26 mouse cellular contexts compared by ENCODE assay signal in the genomic region with DNA sequence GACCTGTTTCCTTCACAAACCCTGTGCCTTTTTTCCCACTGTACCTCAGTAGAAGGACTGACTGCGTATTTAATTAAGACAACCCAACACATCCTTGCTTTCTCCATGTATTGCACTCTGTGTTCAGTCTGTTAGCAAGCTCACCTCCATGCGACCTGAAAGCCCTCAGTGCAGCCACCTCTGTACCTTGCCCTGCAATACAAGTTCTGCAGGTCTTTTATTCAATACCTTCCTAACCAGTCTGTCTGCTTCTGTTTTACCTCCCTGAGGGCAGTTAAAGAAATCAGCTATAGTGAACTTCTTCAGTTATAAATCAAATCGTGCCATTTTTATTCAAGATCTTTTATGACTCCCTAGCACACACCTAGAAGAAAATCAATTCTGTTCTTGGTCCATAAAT. TPM values are rescaled to one million over a fixed set of nuclear protein-coding genes. Genes with fewer than 3 reads are reported as not detected.
DNase-seq lines count a peak whose midpoint lies in the region; ATAC-seq and TF ChIP-seq lines count a peak whose summit lies in the region.
"Had no signal": no experiment of that assay in that cellular context is flagged by ENCODE, and none has a peak within 500 bp of the region (broad histone marks: within the 10 kb centered on the region; RNA-seq: fewer than 3 reads in every experiment).

No protein-coding gene starts in this region.

- H3K4me2 ChIP-seq in kidney, embryonic 15.5 days: no peak overlapping the region
- H3K4me2 ChIP-seq in liver, embryonic 16.5 days (ENCODE audit: low read depth, low read length): no peak overlapping the region
- H3K4me2 ChIP-seq in liver, embryonic 12.5 days: no peak overlapping the region
- no peak overlapping the region for H3K4me2 ChIP-seq in intestine, embryonic 16.5 days (ENCODE audit: low read depth, low read length)
- H3K4me2 ChIP-seq in forebrain, embryonic 11.5 days (ENCODE audit: low read depth, low read length, severe bottlenecking): no peak overlapping the region
- H3K4me2 ChIP-seq: heart, embryonic 12.5 days; midbrain, embryonic 11.5 days had no signal

- H3K4me1 ChIP-seq in kidney, embryonic 15.5 days: no peaks in the 10 kb centered on the region
- H3K4me1 ChIP-seq in liver, embryonic 16.5 days (ENCODE audit: control insufficient read depth, low read depth, low read length): no peaks in the 10 kb centered on the region
- no peaks in the 10 kb centered on the region for H3K4me1 ChIP-seq in liver, embryonic 12.5 days
- H3K4me1 ChIP-seq in intestine, embryonic 16.5 days (ENCODE audit: control insufficient read depth, insufficient read depth, low read length): 0 out of 2 replicates have a peak, but pooled peaks cover 5% of the 10 kb centered on the region
- no peaks in the 10 kb centered on the region for H3K4me1 ChIP-seq in forebrain, embryonic 11.5 days (replicated peaks; ENCODE audit: control insufficient read depth, insufficient read depth, low read length)
- H3K4me1 ChIP-seq: forebrain, embryonic 10.5 days; heart, embryonic 12.5 days; hindbrain, embryonic 10.5 days had no signal

- peak; percentile 28 to 53 for DNase-seq in kidney, adult 8-10 months
- DNase-seq in forebrain, embryonic 11.5 days (ENCODE audit: low spot score): no peak
- DNase-seq in layer of hippocampus, adult 2 months (ENCODE audit: low spot score in 2 of 2): no peak
- DNase-seq: adrenal gland, postnatal 25 days; cerebellum, adult 9-10 months; forebrain, postnatal 0 days; gastrocnemius, postnatal 14 days; heart, adult 18-20 months; heart, postnatal 10 days; layer of hippocampus, adult 9-11 months; lung, adult 2 months; lung, postnatal 14 days; right cerebral cortex, adult 18-20 months; right cerebral cortex, postnatal 4 days; thymus, postnatal 36 days had no signal

- H3K36me3 ChIP-seq in kidney, embryonic 15.5 days: peaks cover 4% of the 10 kb centered on the region
- no peaks in the 10 kb centered on the region for H3K36me3 ChIP-seq in liver, embryonic 16.5 days (ENCODE audit: control insufficient read depth, insufficient read depth)
- no peaks in the 10 kb centered on the region for H3K36me3 ChIP-seq in liver, embryonic 12.5 days
- H3K36me3 ChIP-seq in intestine, embryonic 16.5 days (ENCODE audit: control insufficient read depth, insufficient read depth, low read length): no peaks in the 10 kb centered on the region
- H3K36me3 ChIP-seq in forebrain, embryonic 11.5 days (ENCODE audit: control insufficient read depth, insufficient read depth, low read length): no peaks in the 10 kb centered on the region
- H3K36me3 ChIP-seq: heart, embryonic 12.5 days had no signal

- no peak overlapping the region for H3K9ac ChIP-seq in kidney, embryonic 15.5 days
- no peak overlapping the region for H3K9ac ChIP-seq in liver, embryonic 16.5 days (ENCODE audit: low read depth, low read length)
- H3K9ac ChIP-seq in liver, embryonic 12.5 days: no peak overlapping the region
- H3K9ac ChIP-seq in intestine, embryonic 16.5 days (ENCODE audit: low read depth, low read length): no peak overlapping the region
- no peak overlapping the region for H3K9ac ChIP-seq in forebrain, embryonic 11.5 days (ENCODE audit: low read length)
- H3K9ac ChIP-seq: forebrain, postnatal 0 days; heart, embryonic 12.5 days had no signal

- H3K27me3 ChIP-seq in kidney, embryonic 15.5 days: no peaks in the 10 kb centered on the region
- H3K27me3 ChIP-seq in liver, embryonic 16.5 days (ENCODE audit: control insufficient read depth, insufficient read depth, low read depth, low read length): no peaks in the 10 kb centered on the region
- no peaks in the 10 kb centered on the region for H3K27me3 ChIP-seq in liver, embryonic 12.5 days (replicated peaks)
- H3K27me3 ChIP-seq in intestine, embryonic 16.5 days (replicated peaks; ENCODE audit: control insufficient read depth, insufficient read depth, low read length): no peaks in the 10 kb centered on the region
- H3K27me3 ChIP-seq in forebrain, embryonic 11.5 days (ENCODE audit: control insufficient read depth, insufficient read depth, low read length): no peaks in the 10 kb centered on the region
- H3K27me3 ChIP-seq: heart, embryonic 12.5 days had no signal

- ATAC-seq in kidney, embryonic 15.5 days (replicated peaks; ENCODE audit: low FRiP score): no peak; the same call in 1 of the 2 replicates
- 0 out of 2 replicates have a peak, but pooled peaks have one; percentile 27 for ATAC-seq in liver, embryonic 16.5 days (ENCODE audit: low read depth)
- no peak for ATAC-seq in liver, embryonic 12.5 days
- peak; percentile 89 for ATAC-seq in intestine, embryonic 16.5 days
- no peak for ATAC-seq in forebrain, embryonic 11.5 days (replicated peaks; ENCODE audit: low FRiP score)
- ATAC-seq: CD4-positive, CD25-positive, alpha-beta regulatory T cell, adult 4 months; forebrain, postnatal 0 days; hindbrain, embryonic 16.5 days had no signal

- no peak overlapping the region for H3K27ac ChIP-seq in kidney, embryonic 15.5 days
- H3K27ac ChIP-seq in liver, embryonic 16.5 days (ENCODE audit: low read length): no peak overlapping the region
- H3K27ac ChIP-seq in liver, embryonic 12.5 days: no peak overlapping the region
- H3K27ac ChIP-seq in intestine, embryonic 16.5 days (ENCODE audit: low read length): peak overlapping the region; percentile 45; the same call in 1 of the 2 replicates
- no peak overlapping the region for H3K27ac ChIP-seq in forebrain, embryonic 11.5 days (ENCODE audit: low read depth, low read length)
- H3K27ac ChIP-seq in layer of hippocampus, adult 2 months: no peak overlapping the region
- H3K27ac ChIP-seq: forebrain, embryonic 10.5 days; hindbrain, embryonic 10.5 days; kidney, postnatal 0 days had no signal

- WGBS in kidney, embryonic 15.5 days: 67% methylated on average over 3 of the region's 3 CpGs
- WGBS in liver, embryonic 16.5 days (ENCODE audit: insufficient replicate concordance): 62% methylated on average over 3 of the region's 3 CpGs
- WGBS in liver, embryonic 12.5 days (ENCODE audit: insufficient replicate concordance): 69% methylated on average over 3 of the region's 3 CpGs
- 49% methylated on average over 3 of the region's 3 CpGs for WGBS in intestine, embryonic 16.5 days
- WGBS in forebrain, embryonic 11.5 days: 85% methylated on average over 3 of the region's 3 CpGs

- H3K9me3 ChIP-seq in kidney, embryonic 15.5 days (replicated peaks): no peaks in the 10 kb centered on the region
- H3K9me3 ChIP-seq in liver, embryonic 16.5 days (replicated peaks; ENCODE audit: control insufficient read depth, low read length): no peaks in the 10 kb centered on the region
- H3K9me3 ChIP-seq in liver, embryonic 12.5 days (replicated peaks): no peaks in the 10 kb centered on the region
- no peaks in the 10 kb centered on the region for H3K9me3 ChIP-seq in intestine, embryonic 16.5 days (ENCODE audit: control insufficient read depth, low read length)
- H3K9me3 ChIP-seq in forebrain, embryonic 11.5 days (ENCODE audit: control insufficient read depth, low read length): no peaks in the 10 kb centered on the region
- H3K9me3 ChIP-seq: forebrain, embryonic 10.5 days; heart, embryonic 12.5 days; hindbrain, embryonic 10.5 days had no signal

- H3K4me3 ChIP-seq in kidney, embryonic 15.5 days (replicated peaks): no peak overlapping the region
- H3K4me3 ChIP-seq in liver, embryonic 16.5 days (ENCODE audit: low read depth, low read length): no peak overlapping the region
- no peak overlapping the region for H3K4me3 ChIP-seq in liver, embryonic 12.5 days
- H3K4me3 ChIP-seq in intestine, embryonic 16.5 days (ENCODE audit: low read length): no peak overlapping the region
- H3K4me3 ChIP-seq in forebrain, embryonic 11.5 days (ENCODE audit: low read depth, low read length): no peak overlapping the region
- no peak overlapping the region for H3K4me3 ChIP-seq in layer of hippocampus, adult 2 months
- H3K4me3 ChIP-seq: forebrain, embryonic 10.5 days; heart, embryonic 12.5 days; hindbrain, embryonic 10.5 days had no signal

- no peak for TF ChIP-seq CTCF in layer of hippocampus, adult 2 months (conservative IDR thresholded peaks at IDR 0.05)

RNA-seq across cellular contexts. Expression of a gene that starts 6.4 kb away (rescaled TPM):
- 125 and 132 TPM in 2 replicates for polyA plus RNA-seq in kidney, embryonic 15.5 days (2015; fragmentation: Nextera tagmentation; extraction: Ambion mirVana)
- 61.2 and 61.3 TPM in 2 replicates for polyA plus RNA-seq in liver, embryonic 16.5 days (2015; fragmentation: Nextera tagmentation; extraction: Ambion mirVana)
- polyA plus RNA-seq in liver, embryonic 12.5 days (2016; fragmentation: Nextera tagmentation; extraction: Ambion mirVana): 77.8 and 82.3 TPM in 2 replicates
- polyA plus RNA-seq in intestine, embryonic 16.5 days (2015; fragmentation: Nextera tagmentation; extraction: Ambion mirVana): 93.2 and 102 TPM in 2 replicates
- polyA plus RNA-seq in forebrain, embryonic 11.5 days (2014; fragmentation: Nextera tagmentation; extraction: Ambion mirVana): 116 and 118 TPM in 2 replicates
- total RNA-seq in layer of hippocampus, adult 2 months (2021): 100 to 1,000 TPM; 114 to 116 TPM

RNA-seq across cellular contexts. Expression of a gene that starts 15.0 kb away (rescaled TPM):
- 149 and 154 TPM in 2 replicates for polyA plus RNA-seq in kidney, embryonic 15.5 days (2015; fragmentation: Nextera tagmentation; extraction: Ambion mirVana)
- polyA plus RNA-seq in liver, embryonic 16.5 days (2015; fragmentation: Nextera tagmentation; extraction: Ambion mirVana): 42.4 and 43.9 TPM in 2 replicates
- polyA plus RNA-seq in liver, embryonic 12.5 days (2016; fragmentation: Nextera tagmentation; extraction: Ambion mirVana): 55.0 and 56.8 TPM in 2 replicates
- polyA plus RNA-seq in intestine, embryonic 16.5 days (2015; fragmentation: Nextera tagmentation; extraction: Ambion mirVana): 161 TPM in 2 replicates
- polyA plus RNA-seq in forebrain, embryonic 11.5 days (2014; fragmentation: Nextera tagmentation; extraction: Ambion mirVana): 146 and 150 TPM in 2 replicates
- 10 to 100 TPM; 84.9 to 88.3 TPM for total RNA-seq in layer of hippocampus, adult 2 months (2021)

RNA-seq across cellular contexts. Expression of a gene that starts 58.9 kb away (rescaled TPM):
- 130 and 137 TPM in 2 replicates for polyA plus RNA-seq in kidney, embryonic 15.5 days (2015; fragmentation: Nextera tagmentation; extraction: Ambion mirVana)
- 39.5 and 42.9 TPM in 2 replicates for polyA plus RNA-seq in liver, embryonic 16.5 days (2015; fragmentation: Nextera tagmentation; extraction: Ambion mirVana)
- polyA plus RNA-seq in liver, embryonic 12.5 days (2016; fragmentation: Nextera tagmentation; extraction: Ambion mirVana): 45.6 and 47.8 TPM in 2 replicates
- polyA plus RNA-seq in intestine, embryonic 16.5 days (2015; fragmentation: Nextera tagmentation; extraction: Ambion mirVana): 159 TPM in 2 replicates
- polyA plus RNA-seq in forebrain, embryonic 11.5 days (2014; fragmentation: Nextera tagmentation; extraction: Ambion mirVana): 107 and 117 TPM in 2 replicates
- total RNA-seq in layer of hippocampus, adult 2 months (2021): 10 to 100 TPM; 58.1 to 63.3 TPM

RNA-seq across cellular contexts. Expression of a gene that starts 59.2 kb away (rescaled TPM):
- polyA plus RNA-seq in kidney, embryonic 15.5 days (2015; fragmentation: Nextera tagmentation; extraction: Ambion mirVana): 221 and 237 TPM in 2 replicates
- 75.9 and 82.2 TPM in 2 replicates for polyA plus RNA-seq in liver, embryonic 16.5 days (2015; fragmentation: Nextera tagmentation; extraction: Ambion mirVana)
- polyA plus RNA-seq in liver, embryonic 12.5 days (2016; fragmentation: Nextera tagmentation; extraction: Ambion mirVana): 92.8 and 96.5 TPM in 2 replicates
- 204 and 218 TPM in 2 replicates for polyA plus RNA-seq in intestine, embryonic 16.5 days (2015; fragmentation: Nextera tagmentation; extraction: Ambion mirVana)
- polyA plus RNA-seq in forebrain, embryonic 11.5 days (2014; fragmentation: Nextera tagmentation; extraction: Ambion mirVana): 182 and 187 TPM in 2 replicates
- total RNA-seq in layer of hippocampus, adult 2 months (2021): 100 to 1,000 TPM; 146 to 147 TPM

Comparison
In these comparisons a context has a peak if more than half of its experiments do, and no peak if none do; other contexts are left out.
1. ATAC-seq: peak in liver, embryonic 16.5 days (single experiment) and intestine, embryonic 16.5 days (single experiment); none in kidney, embryonic 15.5 days (single experiment), liver, embryonic 12.5 days (single experiment) and forebrain, embryonic 11.5 days (single experiment).
2. DNase-seq: peak in kidney, adult 8-10 months (2 of 2); none in forebrain, embryonic 11.5 days (single experiment) and layer of hippocampus, adult 2 months (0 of 2).